Mouse (Mus musculus) frontal cortex, adult (tissue): Measurements from ENCODE around the gene Lrp5.

Source experiments
- ATAC-seq: cut with Nextera tagmentation; 2 replicates; pipeline ENCODE4 v1.9.2; 2017; ENCODE audit warnings: mild to moderate bottlenecking, moderate library complexity, mixed read lengths; ENCODE audit not compliant: low TSS enrichment

The Lrp5 gene

GRCm38 (mm10) chr19:3686215-3686894, at the start of gene Lrp5:
Lrp5 (minus strand) TSS chr19:3686564.
- no peak for ATAC-seq

GRCm38 (mm10) chr19:3736001-3736400, 49.6 kb upstream of the Lrp5 start:
- ATAC-seq, result no peak

DNA sequence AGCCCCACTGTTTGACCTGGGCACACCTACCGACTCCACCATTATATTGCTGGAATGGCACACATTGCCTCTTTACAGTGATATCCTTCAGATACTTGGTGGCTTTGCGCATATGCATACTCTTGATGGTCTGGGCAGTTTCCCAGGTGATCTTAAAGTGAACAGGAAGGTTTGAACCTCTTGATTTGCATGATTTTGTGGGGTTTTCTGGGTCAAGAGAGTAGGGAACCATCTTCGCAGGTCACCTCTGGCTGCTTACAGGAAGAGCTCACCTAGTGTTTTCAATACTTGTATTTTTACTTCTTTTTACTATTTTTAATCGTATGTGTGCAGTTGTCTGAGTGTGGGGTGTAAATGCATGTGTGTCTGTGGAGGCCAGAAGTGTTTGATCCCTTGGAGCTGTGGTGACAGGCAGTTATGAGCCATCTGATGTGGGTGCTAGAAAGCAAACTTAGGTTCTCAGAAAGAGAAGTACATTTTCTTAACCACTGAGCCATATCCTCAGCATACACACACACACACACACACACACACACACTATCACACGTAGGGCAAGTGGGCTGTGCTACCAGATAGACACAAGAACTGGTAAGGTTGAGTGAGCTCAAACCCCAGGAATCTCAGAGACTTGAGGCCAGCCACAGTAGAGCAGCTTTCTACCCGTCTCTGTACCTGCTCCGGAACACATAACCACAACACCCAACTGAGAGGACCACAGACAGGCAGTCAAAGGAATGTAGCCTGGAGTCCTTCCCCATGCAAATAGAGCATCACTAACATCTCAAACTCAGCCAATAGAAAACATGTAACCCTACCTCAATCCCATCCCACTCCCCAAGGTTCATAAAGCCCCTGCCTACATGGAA, 44.6 kb upstream of the Lrp5 start:
- no peak for ATAC-seq

DNA sequence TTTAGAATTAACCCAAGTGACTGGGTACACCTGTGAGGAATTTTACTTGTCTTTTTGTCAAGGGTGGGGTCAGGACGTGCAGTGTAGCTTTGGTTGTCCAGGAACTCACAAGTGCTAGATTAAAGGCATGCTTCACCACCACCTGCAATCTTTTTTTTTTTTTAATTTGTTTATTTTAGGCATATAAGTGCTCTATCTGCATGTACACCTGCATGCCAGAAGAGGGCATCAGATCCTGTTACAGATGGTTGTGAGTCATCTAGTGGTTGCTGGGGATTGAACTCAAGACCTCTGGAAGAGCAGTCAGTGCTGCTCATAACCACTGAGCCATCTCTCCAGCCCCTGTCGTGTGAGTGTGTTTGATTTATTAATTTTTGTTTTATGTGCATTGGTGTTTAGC, 42.5 kb upstream of the Lrp5 start:
- ATAC-seq, result no peak

DNA sequence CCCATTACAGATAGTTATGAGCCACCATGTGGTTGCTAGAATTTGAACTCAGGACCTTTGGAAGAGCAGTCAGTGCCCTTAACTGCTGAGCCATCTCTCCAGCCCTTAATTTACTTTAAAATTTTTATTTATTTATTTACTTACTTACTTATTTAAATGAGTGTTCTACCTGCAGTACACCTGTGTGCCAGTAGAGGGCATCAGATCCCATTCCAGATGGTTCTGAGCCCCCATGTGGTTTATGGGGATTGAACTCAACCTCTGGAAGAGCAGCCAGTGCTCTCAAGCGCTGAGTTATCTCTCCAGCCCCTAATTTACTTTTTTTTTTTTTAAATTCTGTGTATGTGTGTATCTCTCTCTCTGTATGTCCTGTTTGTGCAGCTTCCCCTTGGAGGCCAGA, 38.4 kb upstream of the Lrp5 start:
- no peak for ATAC-seq

DNA sequence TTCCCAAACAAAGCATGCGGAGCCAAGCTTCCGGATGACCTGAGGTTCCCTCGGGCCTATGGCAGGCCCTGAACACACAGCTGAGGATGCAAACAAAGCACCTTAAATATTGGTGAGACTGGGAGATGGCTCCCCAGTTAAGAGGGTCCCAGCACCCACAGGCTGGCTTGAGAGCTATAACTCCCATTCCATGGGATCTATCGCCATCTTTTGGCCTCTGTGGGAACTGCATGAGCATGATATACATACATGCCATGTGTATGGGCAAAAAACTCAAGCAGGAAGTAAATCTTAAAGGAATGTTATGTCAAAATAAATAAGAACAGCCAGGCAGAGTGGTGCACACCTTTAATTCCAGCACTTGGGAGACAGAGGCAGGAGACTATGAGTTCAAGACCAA, 37.5 kb upstream of the Lrp5 start:
- no peak for ATAC-seq

DNA sequence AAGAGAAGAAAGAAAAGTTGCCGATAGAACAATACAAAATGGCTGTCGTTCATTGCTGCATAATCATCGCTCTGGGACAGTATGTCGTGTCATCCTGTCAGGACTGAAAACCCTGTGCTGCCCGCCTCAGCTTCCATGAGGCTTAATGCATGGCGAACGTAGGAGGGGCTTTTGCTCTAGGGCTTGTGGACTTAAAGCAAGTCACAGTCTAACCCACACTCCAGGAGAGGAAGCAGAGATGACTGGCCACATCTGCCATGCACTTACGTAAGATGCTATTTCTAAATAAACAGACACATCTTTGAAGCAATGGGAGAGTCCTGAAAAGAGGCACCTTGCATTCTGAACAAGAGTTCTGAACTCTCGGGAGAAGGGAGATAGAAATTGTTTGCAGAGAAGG, 36.8 kb upstream of the Lrp5 start:
- no peak for ATAC-seq

GRCm38 (mm10) chr19:3719362-3719891, 33.1 kb upstream of the Lrp5 start:
- peak; percentile 33; the same call in 1 of the 2 replicates for ATAC-seq

DNA sequence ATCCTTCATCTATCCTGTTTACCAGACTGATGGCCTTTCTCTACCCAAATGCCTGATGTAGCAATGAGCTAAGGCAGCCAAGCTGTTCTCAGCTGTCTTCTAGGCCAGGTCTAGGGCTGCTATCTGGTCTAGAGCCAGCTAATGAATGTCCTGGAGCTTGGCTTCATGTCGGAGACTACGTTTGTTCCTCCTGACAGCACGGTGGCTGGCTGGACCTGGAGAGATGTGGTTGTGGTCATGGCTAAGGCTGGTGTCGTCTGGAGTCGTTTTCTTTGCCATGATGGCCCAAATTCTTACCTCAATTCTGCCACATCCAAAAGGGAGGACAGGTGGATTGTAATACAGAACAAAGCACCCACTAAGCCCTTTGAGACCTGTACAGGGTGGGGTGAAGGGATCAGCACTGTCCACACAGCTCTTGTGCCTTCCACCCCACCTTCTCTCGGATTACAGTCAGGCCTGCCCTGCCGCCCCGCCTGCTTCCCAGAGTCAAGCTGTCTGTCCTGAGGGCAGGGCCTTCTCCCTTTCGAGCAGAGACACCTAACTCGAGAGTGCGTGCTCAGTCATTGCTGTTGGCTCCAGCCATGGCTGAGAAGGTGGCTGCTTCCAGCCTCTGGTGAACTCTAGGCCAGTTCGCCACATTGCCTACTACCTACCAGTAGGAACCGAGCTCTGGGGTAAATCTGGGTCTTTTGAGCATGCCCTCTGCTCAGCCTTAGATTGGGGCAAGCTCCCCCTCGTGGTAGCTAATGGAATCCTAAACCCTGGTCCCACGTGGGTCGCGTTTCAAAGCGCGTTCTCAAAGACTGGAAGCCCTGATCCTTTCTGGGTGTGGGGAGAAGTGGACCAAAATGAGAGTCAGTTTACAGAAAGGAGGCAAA, 32.4 kb upstream of the Lrp5 start:
- peak; percentile 69 for ATAC-seq

DNA sequence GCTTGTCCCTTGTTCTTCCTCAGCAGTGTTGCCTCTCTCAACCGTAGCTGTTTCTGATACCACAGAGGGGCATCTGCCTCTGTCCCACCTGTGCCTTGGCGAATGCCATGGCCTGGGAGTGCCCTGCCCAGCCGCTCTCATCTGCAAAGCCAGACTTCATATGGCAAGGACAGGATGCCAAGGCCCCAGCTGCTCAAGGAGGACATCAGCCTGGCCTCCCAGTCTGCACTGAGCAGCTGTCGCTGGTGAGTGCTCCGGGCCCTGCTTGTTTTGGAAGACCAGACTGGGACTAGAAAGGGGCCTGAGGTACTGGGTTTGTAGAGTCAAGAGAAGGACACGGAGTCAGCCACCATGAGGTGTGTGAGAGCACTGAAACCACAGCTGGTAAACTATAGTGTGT, 28.0 kb upstream of the Lrp5 start:
- no peak for ATAC-seq

GRCm38 (mm10) chr19:3710436-3710835, 24.1 kb upstream of the Lrp5 start:
- no peak for ATAC-seq

DNA sequence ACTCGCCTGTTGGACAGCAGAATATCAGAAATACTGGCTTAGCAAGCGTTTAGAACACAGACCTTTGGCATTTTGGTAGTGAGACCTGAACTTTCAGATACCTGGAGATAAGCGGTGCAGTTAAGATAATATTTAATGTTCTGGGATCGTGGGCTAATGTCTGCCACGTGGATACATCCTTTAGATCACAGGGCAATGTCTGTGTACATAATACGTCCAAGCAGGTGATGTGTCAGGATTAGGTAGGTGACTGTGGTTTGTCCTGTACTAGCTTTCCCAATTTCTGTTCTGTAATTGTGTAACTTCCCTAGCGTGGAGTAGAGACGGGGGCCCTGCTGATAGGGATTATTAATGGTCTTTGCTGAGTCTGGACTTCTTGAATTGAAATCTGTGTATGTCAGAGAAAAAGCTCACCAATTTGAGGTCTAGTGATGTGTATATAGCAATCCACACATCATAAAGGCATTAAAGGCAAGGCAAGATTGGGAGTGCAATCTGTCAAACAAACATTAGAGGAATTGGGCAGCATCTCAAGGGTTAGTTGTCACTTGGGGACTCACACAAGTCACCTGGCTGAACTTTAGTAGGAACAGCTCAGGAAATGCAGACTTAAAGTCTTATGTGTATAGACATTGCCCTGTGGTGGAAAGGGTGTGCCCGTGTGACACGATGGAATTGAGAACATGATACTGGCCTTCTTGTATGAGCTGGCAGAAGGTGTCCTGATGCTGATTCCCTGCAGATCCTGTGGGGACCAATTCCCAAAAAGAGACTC, 22.8 kb upstream of the Lrp5 start:
- no peak for ATAC-seq

DNA sequence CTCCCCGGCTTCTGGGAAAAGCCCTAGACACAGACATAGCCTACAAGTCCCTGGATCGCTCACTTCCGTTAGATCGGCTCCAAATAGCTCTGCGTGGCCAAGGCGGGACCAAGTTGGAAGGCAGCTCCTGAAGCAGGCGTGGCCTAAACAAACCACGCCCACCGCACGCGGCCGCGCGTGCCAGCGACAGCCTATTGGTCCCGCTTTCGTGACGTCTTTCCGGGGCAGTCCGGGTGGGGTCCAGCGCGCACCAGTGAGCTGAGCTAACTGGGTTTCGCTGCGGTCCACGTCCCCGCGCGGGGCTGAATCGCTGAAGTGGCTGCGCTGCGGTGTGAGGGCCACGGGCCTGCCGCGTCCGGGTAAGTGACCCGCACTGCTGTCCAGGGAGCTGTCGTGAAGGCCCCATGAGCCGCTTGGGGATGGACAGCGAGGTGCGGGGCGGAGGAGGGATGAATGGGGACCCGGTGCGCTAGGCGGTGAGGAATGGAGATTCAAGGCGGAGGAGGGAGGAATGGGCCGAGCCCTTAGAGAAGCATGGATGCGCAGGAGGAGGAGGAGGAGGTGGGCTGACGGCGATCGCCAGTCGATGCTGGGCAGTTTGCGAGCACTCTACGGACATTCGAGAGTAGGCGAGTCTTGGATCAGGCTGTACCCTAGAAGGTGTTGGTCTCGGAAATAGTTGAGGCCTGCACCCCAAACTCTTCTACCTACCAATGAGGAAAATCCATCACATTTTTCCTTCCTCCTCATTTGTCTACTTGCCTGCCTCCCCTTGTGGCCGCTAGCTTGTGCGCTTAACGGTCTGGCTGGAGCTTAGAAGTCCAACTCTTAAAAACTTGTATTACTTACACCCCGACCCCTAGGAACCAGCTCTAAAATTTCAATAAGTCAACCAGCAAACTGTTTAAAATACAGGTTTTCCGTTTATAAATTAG, 22.0 kb upstream of the Lrp5 start, which contains the start of gene 1810055G02Rik:
Gene 1810055G02Rik, plus strand, starts transcription at position 216 of the 935 bp plus-strand sequence.
- peak; percentile 96 for ATAC-seq

DNA sequence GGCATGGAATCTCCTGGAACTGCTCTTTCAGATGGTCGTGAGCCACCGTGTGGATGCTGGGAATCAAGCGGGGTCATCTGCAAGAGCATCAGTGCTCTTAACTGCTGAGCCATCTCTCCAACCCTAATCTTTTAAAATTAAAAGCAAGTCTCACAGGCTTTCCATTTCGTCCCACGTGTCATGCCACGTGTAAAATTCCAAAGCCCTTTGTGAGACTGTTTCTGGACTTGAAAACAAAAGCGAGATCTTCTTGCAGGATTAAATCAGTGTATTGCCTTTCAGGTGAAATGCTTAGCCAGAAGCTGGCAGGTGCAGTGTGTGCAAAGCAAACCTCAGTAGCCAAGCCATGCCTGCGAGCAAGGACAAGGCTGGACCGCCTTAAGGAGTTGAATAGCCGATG, 21.2 kb upstream of the Lrp5 start:
- ATAC-seq, result peak; percentile 39; the same call in 1 of the 2 replicates

DNA sequence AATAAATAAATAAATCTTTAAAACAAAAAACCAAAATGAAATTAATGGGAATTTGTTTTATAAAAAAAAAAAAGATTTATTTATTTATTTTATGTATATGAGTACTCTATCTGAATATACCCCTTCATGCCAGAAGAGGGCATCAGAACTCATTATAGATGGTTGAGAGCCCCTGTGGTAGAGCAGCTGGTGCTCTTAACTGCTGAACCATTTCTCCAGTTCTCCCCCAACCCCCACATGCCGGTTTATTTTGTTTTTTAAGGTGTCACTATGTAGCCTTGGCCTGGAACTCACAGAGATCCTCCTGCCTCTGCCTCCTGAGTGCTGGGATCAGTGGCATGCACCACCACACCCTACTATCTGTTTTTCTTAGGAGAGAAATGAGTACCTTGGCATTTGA, 19.9 kb upstream of the Lrp5 start:
- no peak for ATAC-seq

GRCm38 (mm10) chr19:3702460-3702859, 16.1 kb upstream of the Lrp5 start:
- ATAC-seq, result no peak

DNA sequence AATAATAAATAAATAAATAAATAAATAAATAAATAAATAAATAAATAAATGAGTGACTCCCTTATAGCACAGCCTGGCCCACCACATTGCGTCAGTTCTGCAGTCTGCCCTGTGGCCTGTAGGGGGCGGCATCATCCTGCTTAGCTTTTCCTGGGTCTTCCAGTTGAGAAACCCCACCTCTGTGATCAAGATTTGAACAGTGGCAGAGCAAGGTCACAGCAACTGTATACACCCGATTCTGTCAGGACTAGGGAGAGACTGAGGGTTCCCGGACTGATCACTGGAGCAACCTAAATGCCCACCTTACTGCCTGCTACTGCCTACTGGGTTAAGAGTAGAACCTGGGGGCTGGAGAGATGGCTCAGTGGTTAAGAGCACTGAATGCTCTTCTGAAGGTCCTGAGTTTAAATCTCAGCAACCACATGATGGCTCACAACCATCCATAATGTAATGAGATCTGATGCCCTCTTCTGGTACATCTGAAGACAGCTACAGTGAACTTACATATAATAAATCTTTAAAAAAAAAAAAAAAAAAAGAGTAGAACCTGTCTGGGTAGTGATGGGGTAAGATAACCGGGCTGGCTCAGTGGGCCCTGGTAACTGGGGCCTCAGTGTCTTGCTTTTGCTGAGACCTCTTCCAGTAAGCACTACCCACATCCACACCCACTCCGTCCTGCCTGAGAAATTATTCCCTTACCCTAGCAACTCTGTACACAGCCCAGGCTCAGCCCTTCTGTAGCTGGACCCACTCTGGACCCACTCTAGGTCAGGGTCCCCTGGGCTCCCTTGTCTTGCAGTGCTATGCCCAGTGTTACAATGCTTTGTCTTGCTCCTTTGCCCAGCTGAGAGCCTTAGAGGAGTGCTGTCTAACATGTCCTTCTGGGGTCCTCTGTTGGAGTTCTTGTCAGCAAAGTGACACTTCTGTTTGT, 13.4 kb upstream of the Lrp5 start:
- no peak for ATAC-seq

GRCm38 (mm10) chr19:3698035-3698434, 11.7 kb upstream of the Lrp5 start:
- no peak for ATAC-seq

DNA sequence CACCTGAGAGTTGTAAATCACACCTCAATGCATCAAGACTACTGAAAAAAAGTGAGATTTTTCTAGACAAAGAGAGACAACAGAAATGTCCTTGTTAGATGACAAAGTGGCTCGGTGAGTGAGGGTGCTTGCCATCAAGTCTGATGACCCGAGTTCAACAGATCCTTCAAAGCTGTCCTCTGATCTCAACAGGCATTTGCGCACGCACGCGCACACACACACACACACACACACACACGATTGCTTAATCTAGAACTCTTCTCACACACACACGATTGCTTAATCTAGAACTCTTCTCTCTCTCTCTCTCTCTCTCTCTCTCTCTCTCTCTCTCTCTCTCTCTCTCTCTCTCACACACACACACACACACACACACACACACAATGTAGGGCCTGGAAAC, 9.6 kb upstream of the Lrp5 start:
- no peak for ATAC-seq
